Mouse (Mus musculus) intestine, embryonic 14.5 days (tissue): ENCODE results near the gene Ssbp2. TPM values are rescaled to one million over a fixed set of nuclear protein-coding genes. Genes with fewer than 3 reads are reported as not detected.

ENCODE experiments used
- ATAC-seq: fragments of 200-750 bp; cut with Nextera tagmentation; replicated peaks from 2 replicates; pipeline ENCODE4 v1.8.0; 2017; ENCODE audit warnings: low read depth, moderate number of reproducible peaks, moderate TSS enrichment, moderate library complexity; ENCODE audit not compliant: low FRiP score, low TSS enrichment
- DNase-seq: peaks from one replicate; pipeline ENCODE4 v3.0.0-alpha.2; 2018; ENCODE audit warnings: low spot score
- H3K27ac ChIP-seq: fragments of 300-500 bp; sonication (generic); 2 replicates; pipeline ENCODE4 v1.5.1; 2014; ENCODE audit warnings: low read depth, mild to moderate bottlenecking, control low read depth
- H3K27me3 ChIP-seq: fragments of 300-500 bp; sonication (generic); replicated peaks from 2 replicates; pipeline ENCODE4 v1.6.1; 2014; ENCODE audit warnings: low read length, control low read depth; ENCODE audit not compliant: control insufficient read depth, insufficient read depth
- H3K36me3 ChIP-seq: fragments of 300-500 bp; sonication (generic); 2 replicates; pipeline ENCODE4 v1.6.1; 2014; ENCODE audit warnings: low read length, control low read depth; ENCODE audit not compliant: control insufficient read depth, insufficient read depth
- H3K4me1 ChIP-seq: fragments of 300-500 bp; sonication (generic); replicated peaks from 2 replicates; pipeline ENCODE4 v1.6.1; 2014; ENCODE audit warnings: low read length, control low read depth, mixed read lengths; ENCODE audit not compliant: control insufficient read depth, insufficient read depth
- H3K4me2 ChIP-seq: fragments of 300-500 bp; sonication (generic); 2 replicates; pipeline ENCODE4 v1.6.1; 2014; ENCODE audit warnings: low read length
- H3K4me3 ChIP-seq: fragments of 300-500 bp; sonication (generic); 2 replicates; pipeline ENCODE4 v1.5.1; 2014; ENCODE audit warnings: low read depth, low read length, control low read depth, mixed read lengths
- H3K9ac ChIP-seq: fragments of 300-500 bp; sonication (generic); 2 replicates; pipeline ENCODE4 v1.6.1; 2014; ENCODE audit warnings: mild to moderate bottlenecking, low read length
- H3K9me3 ChIP-seq: fragments of 300-500 bp; sonication (generic); 2 replicates; pipeline ENCODE4 v1.6.1; 2016; ENCODE audit warnings: low read length, control low read depth; ENCODE audit not compliant: control insufficient read depth
- WGBS: fragments of 180-500 bp; shearing (Covaris S2); extraction: QIAGEN DNeasy Blood & Tissue Kit; methylation state at CpG from one replicate; pipeline ENCODE4 v1.1.7; 2014; 5-methylcytosine and 5-hydroxymethylcytosine counted together
- polyA plus RNA-seq: library from polyadenylated mRNA; unstranded; fragments of >200 nt; fragmentation: Nextera tagmentation; extraction: Ambion mirVana; gene quantifications from 2 replicates; pipeline ENCODE4 v1.2.1, GENCODE M21; 2014

Ssbp2 gene
- polyA plus RNA-seq, 1 experiment from 2014 or later = 110 TPM

DNA sequence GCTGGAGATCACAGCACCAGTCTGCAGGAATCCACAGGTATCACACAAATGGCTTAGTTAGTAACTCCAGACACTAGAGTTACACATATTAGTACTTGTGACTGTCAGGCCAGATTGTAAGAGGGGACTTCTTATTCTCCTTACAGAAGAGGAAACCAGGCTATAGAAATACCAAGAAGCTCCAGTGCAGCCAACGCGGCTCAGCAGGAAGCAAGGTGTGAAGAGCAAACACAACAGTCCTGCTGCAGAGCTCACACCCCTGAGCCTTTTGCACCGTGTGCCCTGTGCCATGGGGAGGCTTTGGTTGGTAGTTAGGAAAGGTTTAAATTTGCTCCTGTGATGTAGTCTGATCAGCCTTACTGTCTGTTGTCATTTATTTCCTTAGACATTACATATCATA is 37.0 kb downstream of the Ssbp2 start:
- no peak overlapping the region for H3K4me3 ChIP-seq
- H3K27ac ChIP-seq = no peak overlapping the region
- no peak overlapping the region for H3K9ac ChIP-seq
- no peaks in the 10 kb centered on the region for H3K36me3 ChIP-seq
- DNase-seq (no peak), ATAC-seq (no peak)
- H3K27me3 ChIP-seq = no peaks in the 10 kb centered on the region
- H3K9me3 ChIP-seq = no peaks in the 10 kb centered on the region
- WGBS = 36% methylated on average over 3 of the region's 3 CpGs
- no peaks in the 10 kb centered on the region for H3K4me1 ChIP-seq
- no peak overlapping the region for H3K4me2 ChIP-seq

DNA sequence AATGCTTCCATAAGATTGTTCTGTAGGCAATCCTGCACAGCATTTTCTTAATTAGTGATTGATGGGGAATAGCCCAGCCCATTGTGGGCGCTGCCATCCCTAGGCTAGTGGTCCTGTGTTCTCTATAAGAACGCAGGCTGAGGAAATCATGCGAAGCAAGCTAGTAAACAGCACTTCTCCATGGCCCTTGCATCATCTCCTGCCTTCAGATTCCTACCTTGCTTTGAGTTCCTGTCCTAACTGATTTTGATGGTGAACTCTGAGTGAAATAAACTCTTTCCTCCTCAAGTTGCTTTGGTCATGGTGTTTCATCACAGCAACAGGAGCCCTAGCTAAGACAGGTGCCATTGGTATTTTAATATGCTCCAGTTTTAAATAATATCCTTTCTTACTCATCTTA is 41.7 kb downstream of the Ssbp2 start:
- no peaks in the 10 kb centered on the region for H3K36me3 ChIP-seq
- H3K27me3 ChIP-seq = no peaks in the 10 kb centered on the region
- H3K4me1 ChIP-seq = no peaks in the 10 kb centered on the region; the same call in 1 of the 2 replicates
- ATAC-seq (no peak), DNase-seq (no peak)
- 93% methylated on average over 3 of the region's 3 CpGs for WGBS
- no peak overlapping the region for H3K27ac ChIP-seq
- no peak overlapping the region for H3K4me2 ChIP-seq
- H3K4me3 ChIP-seq = no peak overlapping the region
- no peak overlapping the region for H3K9ac ChIP-seq
- no peaks in the 10 kb centered on the region for H3K9me3 ChIP-seq

DNA sequence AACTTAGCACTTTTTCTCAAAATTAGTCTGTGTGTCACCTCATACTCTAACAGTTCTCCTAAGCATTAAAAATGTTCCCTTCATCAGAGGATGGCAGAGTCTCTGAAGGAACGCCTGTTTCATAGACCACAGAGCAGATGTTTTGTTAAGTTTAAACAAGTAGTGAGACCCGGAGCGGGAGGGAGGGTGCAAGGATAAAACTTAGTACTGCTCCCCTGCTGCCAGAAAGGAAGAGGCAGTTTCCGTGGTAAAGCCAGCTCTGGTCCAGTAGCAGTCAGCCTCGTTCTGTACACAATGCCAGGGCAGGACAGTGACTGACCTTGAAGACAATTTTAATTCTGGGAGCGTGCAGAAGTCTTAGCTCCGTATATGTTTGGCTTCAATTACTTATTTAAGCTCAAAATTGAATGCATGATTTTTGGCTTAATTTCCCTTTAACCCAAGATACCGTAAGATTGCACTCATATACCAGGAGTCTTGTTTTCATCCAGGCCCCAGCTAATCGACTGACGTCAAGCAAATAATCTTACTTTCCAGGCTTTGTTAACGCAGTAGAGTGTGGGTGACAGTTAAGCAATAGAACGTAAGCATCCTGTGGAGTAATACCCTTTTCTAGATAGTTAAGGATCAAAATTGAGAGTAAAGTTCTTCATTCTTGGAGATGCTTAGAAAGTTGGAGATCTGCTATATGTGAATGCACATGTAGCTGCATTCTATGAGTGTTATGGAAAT is 42.7 kb downstream of the Ssbp2 start:
- Histone ChIP-seq H3K4me2 (no peak overlapping the region), H3K27ac (no peak overlapping the region), H3K9ac (no peak overlapping the region), H3K36me3 (no peaks in the 10 kb centered on the region), H3K4me3 (no peak overlapping the region), H3K9me3 (no peaks in the 10 kb centered on the region), H3K4me1 (no peaks in the 10 kb centered on the region; the same call in 1 of the 2 replicates), H3K27me3 (no peaks in the 10 kb centered on the region)
- WGBS = 63% methylated on average over 12 of the region's 12 CpGs
- DNase-seq (no peak), ATAC-seq (no peak)

DNA sequence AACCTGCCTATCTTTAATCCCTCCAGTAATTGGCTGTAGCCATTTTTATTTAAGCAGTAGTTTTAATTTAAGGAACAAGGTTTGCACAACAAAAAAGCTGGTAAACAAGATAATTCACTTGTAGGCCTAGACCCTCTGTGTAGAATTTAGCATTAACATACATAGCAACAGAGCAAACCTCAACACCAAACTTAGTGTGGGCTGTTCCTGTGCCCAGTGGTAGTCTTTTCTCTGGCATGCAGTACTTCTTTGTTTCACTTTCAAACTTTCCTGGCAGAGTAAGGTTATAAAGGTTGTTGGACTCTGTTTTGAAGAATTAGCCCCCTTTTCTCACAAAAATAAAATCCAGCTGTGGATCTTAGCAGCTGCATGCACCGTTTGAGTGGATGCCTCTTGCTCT is 48.9 kb downstream of the Ssbp2 start:
- no peaks in the 10 kb centered on the region for H3K27me3 ChIP-seq
- DNase-seq = no peak
- H3K9ac ChIP-seq = no peak overlapping the region
- no peaks in the 10 kb centered on the region for H3K9me3 ChIP-seq
- H3K36me3 ChIP-seq = no peaks in the 10 kb centered on the region
- H3K4me2 ChIP-seq = no peak overlapping the region
- H3K27ac ChIP-seq = no peak overlapping the region
- ATAC-seq = no peak
- WGBS = 77% methylated on average over 1 of the region's 1 CpGs
- no peak overlapping the region for H3K4me3 ChIP-seq
- H3K4me1 ChIP-seq = no peaks in the 10 kb centered on the region

GRCm38 (mm10) chr13:91509467-91509866 is 49.4 kb downstream of the Ssbp2 start:
- whole genome bisulfite sequencing = 46% methylated on average over 2 of the region's 2 CpGs
- Histone ChIP-seq H3K9me3 (no peaks in the 10 kb centered on the region), H3K36me3 (no peaks in the 10 kb centered on the region), H3K27me3 (no peaks in the 10 kb centered on the region), H3K27ac (no peak overlapping the region), H3K4me1 (no peaks in the 10 kb centered on the region), H3K9ac (no peak overlapping the region), H3K4me2 (no peak overlapping the region), H3K4me3 (no peak overlapping the region)
- ATAC-seq = no peak
- DNase-seq = no peak

DNA sequence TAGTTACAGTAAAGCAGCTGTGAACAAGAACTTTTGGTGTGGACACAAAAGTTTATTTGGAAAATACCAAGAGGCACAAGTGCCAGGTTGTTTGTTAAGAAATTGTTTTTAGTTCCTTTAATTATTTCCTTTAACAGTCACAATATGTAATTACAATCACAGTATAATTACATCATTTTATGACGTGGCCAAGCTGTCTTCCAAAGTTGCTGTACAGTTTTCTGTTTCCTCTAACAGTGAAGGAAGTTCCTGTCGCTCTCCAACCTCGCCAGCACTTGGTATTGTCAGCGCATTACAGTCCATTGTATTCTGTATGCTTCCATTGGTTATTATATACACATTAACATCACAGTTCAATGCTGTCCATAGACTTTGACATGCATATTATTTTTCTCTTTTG is 54.9 kb downstream of the Ssbp2 start:
- Histone ChIP-seq H3K27ac (no peak overlapping the region), H3K4me1 (no peaks in the 10 kb centered on the region), H3K36me3 (no peaks in the 10 kb centered on the region), H3K9me3 (no peaks in the 10 kb centered on the region), H3K27me3 (no peaks in the 10 kb centered on the region), H3K9ac (no peak overlapping the region), H3K4me3 (no peak overlapping the region), H3K4me2 (no peak overlapping the region)
- no peak for ATAC-seq
- WGBS = 79% methylated on average over 4 of the region's 4 CpGs
- no peak for DNase-seq

GRCm38 (mm10) chr13:91520073-91520750 is 60.1 kb downstream of the Ssbp2 start:
- Histone ChIP-seq H3K27me3 (no peaks in the 10 kb centered on the region), H3K4me2 (no peak overlapping the region), H3K4me3 (no peak overlapping the region), H3K9me3 (no peaks in the 10 kb centered on the region), H3K36me3 (no peaks in the 10 kb centered on the region), H3K9ac (no peak overlapping the region), H3K4me1 (no peaks in the 10 kb centered on the region), H3K27ac (no peak overlapping the region)
- no peak for ATAC-seq
- WGBS = 34% methylated on average over 4 of the region's 4 CpGs
- DNase-seq = no peak

DNA sequence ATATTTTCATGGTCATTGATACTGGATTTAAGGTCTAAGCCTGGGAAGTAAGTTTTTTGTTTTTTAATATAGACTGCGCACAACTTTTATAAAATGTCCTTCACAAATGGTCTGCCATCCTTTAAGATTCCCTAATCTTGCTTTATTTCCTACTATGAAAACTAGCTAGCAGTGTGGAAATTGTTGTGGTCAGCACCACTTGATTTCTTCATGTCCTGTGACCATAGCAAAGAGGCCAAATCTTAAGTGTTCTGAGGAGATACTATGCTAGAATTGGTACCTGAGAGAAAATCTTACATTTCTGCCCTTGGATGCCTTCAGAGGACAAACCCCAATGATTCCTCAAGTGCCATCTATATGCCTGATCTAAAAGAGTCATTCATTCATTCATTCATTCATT is 60.9 kb downstream of the Ssbp2 start:
- no peak overlapping the region for H3K27ac ChIP-seq
- 100% methylated on average over 1 of the region's 1 CpGs for WGBS
- no peaks in the 10 kb centered on the region for H3K36me3 ChIP-seq
- H3K4me1 ChIP-seq = no peaks in the 10 kb centered on the region
- no peaks in the 10 kb centered on the region for H3K9me3 ChIP-seq
- H3K4me3 ChIP-seq = no peak overlapping the region
- DNase-seq (no peak), ATAC-seq (no peak)
- H3K4me2 ChIP-seq = no peak overlapping the region
- H3K27me3 ChIP-seq = no peaks in the 10 kb centered on the region
- H3K9ac ChIP-seq = no peak overlapping the region

DNA sequence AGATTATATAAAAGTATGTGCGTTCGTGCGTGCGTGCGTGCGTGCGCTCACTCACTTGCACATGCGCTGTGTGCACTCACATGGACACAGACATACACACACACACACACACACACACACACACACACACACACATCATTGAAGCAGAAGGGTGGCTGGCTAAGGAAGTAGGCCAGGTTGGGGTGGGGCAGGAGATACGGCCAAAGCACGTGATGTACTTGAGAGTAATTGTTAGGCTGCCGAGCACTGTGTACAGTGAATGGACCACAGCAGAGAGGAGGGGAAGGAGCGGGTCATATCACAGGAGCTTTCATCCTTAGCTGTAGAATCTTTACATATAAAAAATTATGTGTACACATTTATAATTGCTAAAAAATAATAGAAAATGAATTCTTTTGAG is 66.0 kb downstream of the Ssbp2 start:
- H3K9me3 ChIP-seq = no peaks in the 10 kb centered on the region
- H3K4me3 ChIP-seq = no peak overlapping the region
- ATAC-seq = no peak
- no peaks in the 10 kb centered on the region for H3K4me1 ChIP-seq
- DNase-seq = no peak
- no peaks in the 10 kb centered on the region for H3K27me3 ChIP-seq
- no peak overlapping the region for H3K4me2 ChIP-seq
- no peaks in the 10 kb centered on the region for H3K36me3 ChIP-seq
- H3K9ac ChIP-seq = no peak overlapping the region
- WGBS = 89% methylated on average over 12 of the region's 12 CpGs
- no peak overlapping the region for H3K27ac ChIP-seq
